Mouse (Mus musculus) intestine, embryonic 14.5 days (tissue): Measurements from ENCODE around the gene Gm11020. TPM values are rescaled to one million over a fixed set of nuclear protein-coding genes. Genes with fewer than 3 reads are reported as not detected.

Source experiments
- ATAC-seq: fragments of 200-750 bp; cut with Nextera tagmentation; replicated peaks from 2 replicates; pipeline ENCODE4 v1.8.0; 2017; ENCODE audit warnings: low read depth, moderate number of reproducible peaks, moderate TSS enrichment, moderate library complexity; ENCODE audit not compliant: low FRiP score, low TSS enrichment
- DNase-seq: peaks from one replicate; pipeline ENCODE4 v3.0.0-alpha.2; 2018; ENCODE audit warnings: low spot score
- H3K27ac ChIP-seq: fragments of 300-500 bp; sonication (generic); 2 replicates; pipeline ENCODE4 v1.5.1; 2014; ENCODE audit warnings: low read depth, mild to moderate bottlenecking, control low read depth
- H3K27me3 ChIP-seq: fragments of 300-500 bp; sonication (generic); replicated peaks from 2 replicates; pipeline ENCODE4 v1.6.1; 2014; ENCODE audit warnings: low read length, control low read depth; ENCODE audit not compliant: control insufficient read depth, insufficient read depth
- H3K36me3 ChIP-seq: fragments of 300-500 bp; sonication (generic); 2 replicates; pipeline ENCODE4 v1.6.1; 2014; ENCODE audit warnings: low read length, control low read depth; ENCODE audit not compliant: control insufficient read depth, insufficient read depth
- H3K4me1 ChIP-seq: fragments of 300-500 bp; sonication (generic); replicated peaks from 2 replicates; pipeline ENCODE4 v1.6.1; 2014; ENCODE audit warnings: low read length, control low read depth, mixed read lengths; ENCODE audit not compliant: control insufficient read depth, insufficient read depth
- H3K4me2 ChIP-seq: fragments of 300-500 bp; sonication (generic); 2 replicates; pipeline ENCODE4 v1.6.1; 2014; ENCODE audit warnings: low read length
- H3K4me3 ChIP-seq: fragments of 300-500 bp; sonication (generic); 2 replicates; pipeline ENCODE4 v1.5.1; 2014; ENCODE audit warnings: low read depth, low read length, control low read depth, mixed read lengths
- H3K9ac ChIP-seq: fragments of 300-500 bp; sonication (generic); 2 replicates; pipeline ENCODE4 v1.6.1; 2014; ENCODE audit warnings: mild to moderate bottlenecking, low read length
- H3K9me3 ChIP-seq: fragments of 300-500 bp; sonication (generic); 2 replicates; pipeline ENCODE4 v1.6.1; 2016; ENCODE audit warnings: low read length, control low read depth; ENCODE audit not compliant: control insufficient read depth
- WGBS: fragments of 180-500 bp; shearing (Covaris S2); extraction: QIAGEN DNeasy Blood & Tissue Kit; methylation state at CpG from one replicate; pipeline ENCODE4 v1.1.7; 2014; 5-methylcytosine and 5-hydroxymethylcytosine counted together
- polyA plus RNA-seq: library from polyadenylated mRNA; unstranded; fragments of >200 nt; fragmentation: Nextera tagmentation; extraction: Ambion mirVana; gene quantifications from 2 replicates; pipeline ENCODE4 v1.2.1, GENCODE M21; 2014

Gene Gm11020
- polyA plus RNA-seq, 1 experiment from 2014 or later: not detected

DNA sequence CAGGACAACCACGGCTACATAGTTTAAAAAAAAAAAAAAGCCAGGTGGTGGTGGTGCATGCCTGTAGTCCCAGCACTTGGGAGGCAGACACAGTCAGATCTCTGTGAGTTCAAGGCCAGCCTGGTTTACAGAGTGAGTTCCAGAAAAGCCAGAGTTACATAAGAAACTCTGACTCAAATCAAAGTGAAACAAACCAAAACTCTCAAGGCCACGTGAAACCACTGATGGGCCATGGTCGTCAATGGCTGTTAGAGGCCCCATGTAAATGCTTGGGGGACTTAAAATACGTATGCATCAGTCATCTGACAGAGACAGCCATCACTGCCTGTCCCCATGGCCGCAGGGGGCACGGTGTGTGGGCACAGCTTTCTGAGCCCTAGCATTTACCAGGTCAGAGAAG lies 49.8 kb downstream of the Gm11020 start:
- Histone ChIP-seq H3K4me3 (no peak overlapping the region), H3K27me3 (no peaks in the 10 kb centered on the region), H3K4me1 (peaks cover 27% of the 10 kb centered on the region), H3K27ac (no peak overlapping the region), H3K9me3 (no peaks in the 10 kb centered on the region), H3K36me3 (no peaks in the 10 kb centered on the region), H3K9ac (no peak overlapping the region), H3K4me2 (no peak overlapping the region)
- no peak for ATAC-seq
- WGBS: 87% methylated on average over 6 of the region's 6 CpGs
- DNase-seq: no peak

Other genes starting within 250 kb of the Gm11020 start
- 26.6 and 28.3 TPM in 2 replicates for gene Cdh5, start 219.9 kb upstream of the Gm11020 start, polyA plus RNA-seq
- gene Bean1, start 151.1 kb upstream of the Gm11020 start, polyA plus RNA-seq: 2.3 and 2.4 TPM in 2 replicates
- 15.3 and 17.8 TPM in 2 replicates for gene Tk2, start 73.0 kb upstream of the Gm11020 start, polyA plus RNA-seq
- gene Cklf, start 70.7 kb upstream of the Gm11020 start, polyA plus RNA-seq: 47.9 and 48.6 TPM in 2 replicates
- gene Cmtm2a, start 28.4 kb upstream of the Gm11020 start, polyA plus RNA-seq: not detected in 2 replicates
- gene Gm45711, start 11.5 kb upstream of the Gm11020 start, polyA plus RNA-seq: not detected in 2 replicates
- gene Cmtm1, start 11.4 kb upstream of the Gm11020 start, polyA plus RNA-seq: not detected in 2 replicates
- gene Cmtm2b, start 663 bp downstream of the Gm11020 start, polyA plus RNA-seq: not detected in 2 replicates
- gene Cmtm3, start 17.8 kb downstream of the Gm11020 start, polyA plus RNA-seq: 155 and 171 TPM in 2 replicates
- 7.0 and 7.5 TPM in 2 replicates for gene Cmtm4, start 74.2 kb downstream of the Gm11020 start, polyA plus RNA-seq
- gene Dync1li2, start 121.5 kb downstream of the Gm11020 start, polyA plus RNA-seq: 46.1 and 55.3 TPM in 2 replicates
- gene Terb1, start 188.3 kb downstream of the Gm11020 start, polyA plus RNA-seq: 0.34 and 0.36 TPM in 2 replicates
- gene Nae1, start 213.1 kb downstream of the Gm11020 start, polyA plus RNA-seq: 85.8 and 98.9 TPM in 2 replicates
- gene Car7, start 213.1 kb downstream of the Gm11020 start, polyA plus RNA-seq: 0.92 and 2.0 TPM in 2 replicates